Mouse (Mus musculus) olfactory bulb, adult 2 months (tissue): ENCODE data around the gene D030056L22Rik.

Source experiments
- CTCF ChIP-seq: fragments of 200-500 bp; IDR thresholded peaks from 2 replicates; pipeline ENCODE4 v1.5.1; 2012; ENCODE audit warnings: low read depth, mild to moderate bottlenecking, low read length, moderate library complexity; ENCODE audit not compliant: insufficient read depth
- POLR2A ChIP-seq: fragments of 200-500 bp; IDR thresholded peaks from 2 replicates; pipeline ENCODE4 v1.6.1; 2012; ENCODE audit warnings: mild to moderate bottlenecking, low read depth, low read length, moderate library complexity; ENCODE audit not compliant: insufficient read depth

GRCm38 (mm10) chr19:18673116-18673515 lies 39.9 kb upstream of the D030056L22Rik start:
- TF ChIP-seq CTCF, result no peak
- TF ChIP-seq POLR2A, result no peak
